Mouse (Mus musculus) erythroid progenitor cell, adult 5-6 weeks (primary cell): ENCODE data around the gene B3galt1. TPM values are rescaled to one million over a fixed set of nuclear protein-coding genes. Genes with fewer than 3 reads are reported as not detected.

Experiments
- ATAC-seq: replicated peaks from 2 replicates; pipeline ENCODE4 v1.8.0; 2016; ENCODE audit warnings: moderate number of reproducible peaks, mild to moderate bottlenecking, moderate TSS enrichment, inconsistent platforms; ENCODE audit not compliant: poor library complexity, low FRiP score, severe bottlenecking
- total RNA-seq, 2 experiments: library from RNA; stranded (forward) in 1 of 2; stranded (reverse) in 1 of 2; fragments of 150-400 nt in 1 of 2; fragments of 186-747, 209-891 nt in 1 of 2; gene quantifications; 2 replicates each; pipeline versions ENCODE4 v1.2.3 to v1.2.4; 2015 to 2017; ENCODE audit warnings: low replicate concordance in 2 of 2

Gene B3galt1
- total RNA-seq (2015; ENCODE audit: low replicate concordance) (not detected in 2 replicates), total RNA-seq (2017; ENCODE audit: low replicate concordance) (not detected in 2 replicates)

GRCm38 (mm10) chr2:67565480-67566331 lies at the start of gene B3galt1:
B3galt1 (plus strand) TSS chr2:67565871.
- no peak for ATAC-seq

GRCm38 (mm10) chr2:67516405-67516804 lies 49.3 kb upstream of the B3galt1 start:
- no peak for ATAC-seq

- ATAC-seq, result no peak
Measured at GRCm38 (mm10) chr2:67535347-67535746, 30.3 kb upstream of the B3galt1 start.

- no peak for ATAC-seq
Measured at GRCm38 (mm10) chr2:67539426-67539825, 26.2 kb upstream of the B3galt1 start.

GRCm38 (mm10) chr2:67541957-67542696 lies 23.5 kb upstream of the B3galt1 start:
- ATAC-seq, result no peak

- no peak for ATAC-seq
Measured at GRCm38 (mm10) chr2:67544426-67544825, 21.2 kb upstream of the B3galt1 start.

- no peak for ATAC-seq
Measured at GRCm38 (mm10) chr2:67564851-67565479, 706 bp upstream of the B3galt1 start.

- no peak for ATAC-seq
Measured at GRCm38 (mm10) chr2:67566566-67566965, 895 bp downstream of the B3galt1 start.

GRCm38 (mm10) chr2:67567141-67567680 lies 1.5 kb downstream of the B3galt1 start:
- no peak for ATAC-seq

GRCm38 (mm10) chr2:67576634-67577033 lies 11.0 kb downstream of the B3galt1 start:
- no peak for ATAC-seq

GRCm38 (mm10) chr2:67583091-67583490 lies 17.4 kb downstream of the B3galt1 start:
- ATAC-seq, result no peak

GRCm38 (mm10) chr2:67590408-67590807 lies 24.7 kb downstream of the B3galt1 start:
- ATAC-seq, result no peak

GRCm38 (mm10) chr2:67591831-67592629 lies 26.4 kb downstream of the B3galt1 start:
- ATAC-seq, result no peak

- no peak for ATAC-seq
Measured at GRCm38 (mm10) chr2:67622902-67623301, 57.2 kb downstream of the B3galt1 start.

GRCm38 (mm10) chr2:67627667-67628066 lies 62.0 kb downstream of the B3galt1 start:
- ATAC-seq, result no peak

- no peak for ATAC-seq
Measured at GRCm38 (mm10) chr2:67628289-67628688, 62.6 kb downstream of the B3galt1 start.

GRCm38 (mm10) chr2:67654847-67655246 lies 89.2 kb downstream of the B3galt1 start:
- no peak for ATAC-seq

- no peak for ATAC-seq
Measured at GRCm38 (mm10) chr2:67657372-67657771, 91.7 kb downstream of the B3galt1 start.

- ATAC-seq, result no peak
Measured at GRCm38 (mm10) chr2:67658091-67658490, 92.4 kb downstream of the B3galt1 start.
